Mouse (Mus musculus) hindbrain, postnatal 0 days (tissue): Measurements from ENCODE around the gene Cenpv. TPM values are rescaled to one million over a fixed set of nuclear protein-coding genes. Genes with fewer than 3 reads are reported as not detected.
A peak's percentile ranks its signal among the peaks of the same experiment; 100 is the strongest.

Source experiments
- ATAC-seq: fragments of 200-750 bp; cut with Nextera tagmentation; 2 replicates; pipeline ENCODE4 v1.8.0; 2017; ENCODE audit warnings: mild to moderate bottlenecking, moderate TSS enrichment, moderate library complexity
- DNase-seq: peaks from one replicate; pipeline ENCODE4 v3.0.0-alpha.2; 2015; ENCODE audit warnings: low spot score
- H3K27ac ChIP-seq: fragments of 300-500 bp; sonication (generic); 2 replicates; pipeline ENCODE4 v1.5.1; 2014; ENCODE audit warnings: mild to moderate bottlenecking
- H3K27me3 ChIP-seq: fragments of 300-500 bp; sonication (generic); 2 replicates; pipeline ENCODE4 v1.6.1; 2014; ENCODE audit warnings: low read length, mixed read lengths; ENCODE audit not compliant: insufficient read depth
- H3K36me3 ChIP-seq: fragments of 300-500 bp; sonication (generic); 2 replicates; pipeline ENCODE4 v1.6.1; 2014; ENCODE audit warnings: low read length, mixed read lengths; ENCODE audit not compliant: insufficient read depth
- H3K4me1 ChIP-seq: fragments of 300-500 bp; sonication (generic); 2 replicates; pipeline ENCODE4 v1.6.1; 2014; ENCODE audit warnings: antibody characterized with exemption, low read length, mixed read lengths; ENCODE audit not compliant: insufficient read depth
- H3K4me2 ChIP-seq: fragments of 300-500 bp; sonication (generic); 2 replicates; pipeline ENCODE4 v1.6.1; 2014; ENCODE audit warnings: low read depth, mild to moderate bottlenecking, low read length, moderate library complexity, mixed read lengths
- H3K4me3 ChIP-seq: fragments of 300-500 bp; sonication (generic); 2 replicates; pipeline ENCODE4 v1.5.1; 2014; ENCODE audit warnings: low read length
- H3K9ac ChIP-seq: fragments of 300-500 bp; sonication (generic); replicated peaks from 2 replicates; pipeline ENCODE4 v1.6.1; 2014; ENCODE audit warnings: mild to moderate bottlenecking, low read length, moderate library complexity, mixed read lengths
- H3K9me3 ChIP-seq: fragments of 300-500 bp; sonication (generic); 2 replicates; pipeline ENCODE4 v1.6.1; 2016; ENCODE audit warnings: low read length, mixed read lengths
- CTCF ChIP-seq: IDR thresholded peaks from 2 replicates; pipeline ENCODE4 v1.5.1; 2016; ENCODE audit warnings: antibody characterized with exemption, control low read depth, low read depth
- WGBS: fragments of 180-500 bp; shearing (Covaris S2); extraction: QIAGEN DNeasy Blood & Tissue Kit; methylation state at CpG from one replicate; pipeline ENCODE4 v1.1.7; 2014; 5-methylcytosine and 5-hydroxymethylcytosine counted together
- polyA plus RNA-seq: library from polyadenylated mRNA; unstranded; fragments of >200 nt; fragmentation: Nextera tagmentation; extraction: Ambion mirVana; gene quantifications from 2 replicates; pipeline ENCODE4 v1.2.1, GENCODE M21; 2015
- total RNA-seq: library from RNA; depleted of rRNA; stranded (reverse); fragments of >200 nt; gene quantifications from 2 replicates; pipeline ENCODE4 v1.2.3, GENCODE M21; 2014; rRNA removed

Gene Cenpv
- total and polyA plus RNA-seq, 2 experiments from 2014 or later, result 32.8 to 64.1 TPM

GRCm38 (mm10) chr11:62479581-62479980, 59.5 kb downstream of the Cenpv start:
- WGBS, result 86% methylated on average over 5 of the region's 5 CpGs
- ATAC-seq (no peak), DNase-seq (no peak)
- Histone ChIP-seq H3K4me2 (no peak overlapping the region), H3K9me3 (no peaks in the 10 kb centered on the region), H3K9ac (no peak overlapping the region), H3K36me3 (no peaks in the 10 kb centered on the region), H3K4me1 (no peaks in the 10 kb centered on the region), H3K27ac (0 out of 2 replicates have a peak overlapping the region, but pooled peaks have one; percentile 12), H3K4me3 (no peak overlapping the region), H3K27me3 (no peaks in the 10 kb centered on the region)
- no peak for TF ChIP-seq CTCF

- ATAC-seq, result no peak
- no peak overlapping the region for H3K9ac ChIP-seq
- peak overlapping the region; percentile 12; the same call in 1 of the 2 replicates for H3K27ac ChIP-seq
- 63% methylated on average over 6 of the region's 6 CpGs for WGBS
- H3K27me3 ChIP-seq, result no peaks in the 10 kb centered on the region
- H3K9me3 ChIP-seq, result no peaks in the 10 kb centered on the region
- no peaks in the 10 kb centered on the region for H3K4me1 ChIP-seq
- no peak overlapping the region for H3K4me2 ChIP-seq
- no peak overlapping the region for H3K4me3 ChIP-seq
- no peaks in the 10 kb centered on the region for H3K36me3 ChIP-seq
- no peak for DNase-seq
- TF ChIP-seq CTCF, result no peak
These were observed 60.1 kb downstream of the Cenpv start for GRCm38 (mm10) chr11:62478931-62479330.

GRCm38 (mm10) chr11:62476156-62476555, 62.9 kb downstream of the Cenpv start:
- Histone ChIP-seq H3K4me1 (no peaks in the 10 kb centered on the region), H3K36me3 (no peaks in the 10 kb centered on the region), H3K27ac (no peak overlapping the region), H3K4me3 (no peak overlapping the region), H3K9ac (no peak overlapping the region), H3K4me2 (no peak overlapping the region), H3K9me3 (no peaks in the 10 kb centered on the region), H3K27me3 (no peaks in the 10 kb centered on the region)
- no peak for ATAC-seq
- WGBS, result 98% methylated on average over 4 of the region's 4 CpGs
- no peak for DNase-seq
- TF ChIP-seq CTCF, result no peak

Other genes with a start within 250 kb of the Cenpv start
- 5.9 and 6.7 TPM in 2 replicates for gene Pigl, start 80.8 kb downstream of the Cenpv start, total RNA-seq
- gene Pigl, start 80.8 kb downstream of the Cenpv start, polyA plus RNA-seq, result 6.6 and 6.9 TPM in 2 replicates
- gene Ncor1, start 80.7 kb downstream of the Cenpv start, total RNA-seq, result 137 and 159 TPM in 2 replicates
- gene Ncor1, start 80.7 kb downstream of the Cenpv start, polyA plus RNA-seq, result 143 and 148 TPM in 2 replicates
- gene Ubb, start 11.9 kb upstream of the Cenpv start, total RNA-seq, result 1,525 and 1,633 TPM in 2 replicates
- gene Ubb, start 11.9 kb upstream of the Cenpv start, polyA plus RNA-seq, result 4,229 and 4,277 TPM in 2 replicates
- gene Trpv2, start 35.2 kb upstream of the Cenpv start, total RNA-seq, result 46.2 and 51.0 TPM in 2 replicates
- gene Trpv2, start 35.2 kb upstream of the Cenpv start, polyA plus RNA-seq, result 24.4 and 24.9 TPM in 2 replicates
- gene Lrrc75a, start 109.3 kb upstream of the Cenpv start, total RNA-seq, result 26.0 and 29.7 TPM in 2 replicates
- 6.4 and 6.9 TPM in 2 replicates for gene Lrrc75a, start 109.3 kb upstream of the Cenpv start, polyA plus RNA-seq
- 15.6 and 43.9 TPM in 2 replicates for gene Mmgt2, start 109.4 kb upstream of the Cenpv start, total RNA-seq
- gene Mmgt2, start 109.4 kb upstream of the Cenpv start, polyA plus RNA-seq, result 22.6 and 28.1 TPM in 2 replicates
- gene Zfp287, start 192.6 kb upstream of the Cenpv start, total RNA-seq, result 11.1 and 16.2 TPM in 2 replicates
- gene Zfp287, start 192.6 kb upstream of the Cenpv start, polyA plus RNA-seq, result 12.0 and 12.8 TPM in 2 replicates
- gene Gm10428, start 213.8 kb upstream of the Cenpv start, total RNA-seq, result not detected in 2 replicates
- not detected in 2 replicates for gene Gm10428, start 213.8 kb upstream of the Cenpv start, polyA plus RNA-seq